ENCODE assay signal across 9 mouse cellular contexts in the genomic region with DNA sequence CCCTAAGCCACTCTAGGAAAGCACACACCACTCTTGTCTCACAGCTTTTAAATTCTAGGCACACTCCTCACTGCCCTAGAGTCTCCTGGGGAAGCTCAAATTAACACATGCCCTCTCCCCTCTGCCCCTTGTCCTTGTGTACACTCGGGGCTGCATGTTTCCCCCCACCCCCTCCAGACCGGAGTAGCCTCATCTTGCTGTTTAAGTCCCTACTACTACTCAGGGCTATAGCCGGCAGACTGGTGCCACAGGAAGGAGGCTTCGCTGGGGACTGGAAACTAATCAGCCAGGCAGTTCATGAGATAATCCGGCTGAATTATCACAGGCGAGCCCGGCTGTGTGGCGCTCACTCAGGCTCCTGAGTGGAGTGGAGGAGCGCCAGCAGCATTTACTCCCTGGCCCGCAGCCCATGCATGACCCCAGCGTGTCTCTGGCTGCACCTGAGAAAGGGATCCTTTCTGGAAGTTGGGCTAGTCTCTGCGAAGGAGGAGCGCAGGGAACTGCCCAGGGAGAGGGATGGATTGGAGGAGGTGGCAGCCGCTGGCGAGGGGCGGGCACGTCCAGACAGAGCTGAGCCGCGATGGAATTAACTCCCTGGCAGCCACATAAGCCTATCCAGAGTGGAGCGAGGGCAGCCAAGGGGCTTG. TPM values are rescaled to one million over a fixed set of nuclear protein-coding genes. Genes with fewer than 3 reads are reported as not detected.
A peak's percentile ranks its signal among the peaks of the same experiment; 100 is the strongest.
DNase-seq lines count a peak whose midpoint lies in the region; ATAC-seq and TF ChIP-seq lines count a peak whose summit lies in the region.
"Had no signal": no experiment of that assay in that cellular context is flagged by ENCODE, and none has a peak within 500 bp of the region (broad histone marks: within the 10 kb centered on the region; RNA-seq: fewer than 3 reads in every experiment).

Gene Ano2, plus strand, starts transcription at position 363 of the 647 bp plus-strand sequence.

- TF ChIP-seq CTCF in lung, postnatal 0 days (IDR thresholded peaks at IDR 0.05) = no peak

- H3K9me3 ChIP-seq in lung, postnatal 0 days (ENCODE audit: low read length) = no peaks in the 10 kb centered on the region
- H3K9me3 ChIP-seq in midbrain, embryonic 14.5 days (ENCODE audit: control insufficient read depth, low read length) = no peaks in the 10 kb centered on the region

- no peaks in the 10 kb centered on the region for H3K27me3 ChIP-seq in lung, postnatal 0 days (replicated peaks; ENCODE audit: insufficient read depth, low read length)
- no peaks in the 10 kb centered on the region for H3K27me3 ChIP-seq in midbrain, embryonic 14.5 days (ENCODE audit: control insufficient read depth, insufficient read depth, low read length)

- H3K9ac ChIP-seq in lung, postnatal 0 days (replicated peaks; ENCODE audit: low read depth) = no peak within 1 kb of the TSS
- peak within 1 kb of the TSS; percentile 7; the same call in 1 of the 2 replicates for H3K9ac ChIP-seq in midbrain, embryonic 14.5 days (replicated peaks; ENCODE audit: low read length)

- H3K4me3 ChIP-seq in lung, postnatal 0 days (ENCODE audit: low read depth, low read length) = no peak within 1 kb of the TSS
- H3K4me3 ChIP-seq in midbrain, embryonic 14.5 days (replicated peaks; ENCODE audit: low read depth, low read length) = peak within 1 kb of the TSS; percentile 26

- intact Hi-C loops in heart, postnatal 10 days (cut with DNase I) = no loop called here

- 7% methylated on average over 20 of the region's 20 CpGs for WGBS in lung, postnatal 0 days
- 2% methylated on average over 20 of the region's 20 CpGs for WGBS in midbrain, embryonic 14.5 days

- H3K27ac ChIP-seq in lung, postnatal 0 days (ENCODE audit: low read length) = no peak within 1 kb of the TSS
- H3K27ac ChIP-seq in midbrain, embryonic 14.5 days (replicated peaks; ENCODE audit: low read depth, low read length) = no peak within 1 kb of the TSS

- DNase-seq in frontal cortex, postnatal 36 days (ENCODE audit: low spot score in 2 of 2) = no peak
- DNase-seq in lung, postnatal 0 days (ENCODE audit: low spot score) = peak; percentile 14
- DNase-seq in lung, postnatal 36 days = no peak
- DNase-seq in heart, postnatal 10 days = peak; percentile 6 to 8
- DNase-seq in midbrain, embryonic 14.5 days = peak; percentile 73
- no peak for DNase-seq in thymus, postnatal 4 days
- DNase-seq in testis, postnatal 14 days (ENCODE audit: low spot score) = no peak

- TF ChIP-seq EP300 in lung, postnatal 0 days (IDR thresholded peaks at IDR 0.05) = no peak

- no peaks in the 10 kb centered on the region; the same call in 1 of the 2 replicates for H3K4me1 ChIP-seq in lung, postnatal 0 days (ENCODE audit: insufficient read depth, low read depth, low read length)
- peaks cover 4% of the 10 kb centered on the region; the same call in 1 of the 2 replicates for H3K4me1 ChIP-seq in midbrain, embryonic 14.5 days (ENCODE audit: control insufficient read depth, insufficient read depth, low read length)

- no peak within 1 kb of the TSS for H3K4me2 ChIP-seq in lung, postnatal 0 days (replicated peaks; ENCODE audit: low read depth, low read length)
- peak within 1 kb of the TSS; percentile 46 for H3K4me2 ChIP-seq in midbrain, embryonic 14.5 days (ENCODE audit: low read length)

- ATAC-seq in frontal cortex, adult (ENCODE audit: low TSS enrichment) = peak; percentile 55
- ATAC-seq in lung, postnatal 0 days = no peak
- ATAC-seq in midbrain, embryonic 14.5 days (ENCODE audit: low FRiP score, low TSS enrichment) = peak; percentile 71

- no peaks in the 10 kb centered on the region for H3K36me3 ChIP-seq in lung, postnatal 0 days (ENCODE audit: insufficient read depth, low read length)
- no peaks in the 10 kb centered on the region for H3K36me3 ChIP-seq in midbrain, embryonic 14.5 days (ENCODE audit: control insufficient read depth, insufficient read depth, low read length)

RNA-seq across cellular contexts. Expression of gene Ano2, which starts in this region (rescaled TPM):
- 0.18 and 0.25 TPM in 2 replicates for polyA plus RNA-seq in lung, postnatal 0 days (2015; fragmentation: Nextera tagmentation; extraction: Ambion mirVana)
- not detected for total RNA-seq in heart, postnatal 10 days (2021)
- 0.09 and 0.13 TPM in 2 replicates for polyA plus RNA-seq in midbrain, embryonic 14.5 days (2014; fragmentation: Nextera tagmentation; extraction: Ambion mirVana)
- polyA plus RNA-seq: C2C12 had no signal

Comparison
In these comparisons a context has a peak if more than half of its experiments do, and no peak if none do; other contexts are left out.
1. Peak in DNase-seq in lung, postnatal 0 days; RNA of the gene not detected or under 1 TPM.
2. Peak in DNase-seq in heart, postnatal 10 days; RNA of the gene not detected or under 1 TPM.
3. Peak in DNase-seq, ATAC-seq, H3K4me3 ChIP-seq, H3K9ac ChIP-seq and H3K4me2 ChIP-seq in midbrain, embryonic 14.5 days; RNA of the gene not detected or under 1 TPM.